Mouse (Mus musculus): ENCODE results near the gene Tll2. TPM values are rescaled to one million over a fixed set of nuclear protein-coding genes. Genes with fewer than 3 reads are reported as not detected.

Gene Tll2
- under 1 TPM; 0.51 to 0.72 TPM for total RNA-seq (2021)
- long read RNA-seq, full-length matches to known transcripts: 2 of 2 reads
- long read RNA-seq, partial matches to known transcripts: 0 of 2 reads
- long read RNA-seq, other reads (novel, unspliced or antisense): 0 of 2 reads

GRCm38 (mm10) chr19:41206811-41207344, at the start of gene Tll2:
TSS of gene Tll2 (minus strand) at chr19:41206835.
- DNase-seq (ENCODE audit: low spot score in 2 of 2): no peak

GRCm38 (mm10) chr19:41254584-41254983, 47.9 kb upstream of the Tll2 start:
- no peak for DNase-seq (ENCODE audit: low spot score in 2 of 2)

- no peak for DNase-seq (ENCODE audit: low spot score in 2 of 2)
These were observed 42.3 kb upstream of the Tll2 start for GRCm38 (mm10) chr19:41248968-41249367.

- no peak for DNase-seq (ENCODE audit: low spot score in 2 of 2)
These were observed 41.6 kb upstream of the Tll2 start for GRCm38 (mm10) chr19:41248271-41248670.

- no peak for DNase-seq (ENCODE audit: low spot score in 2 of 2)
These were observed 39.6 kb upstream of the Tll2 start for GRCm38 (mm10) chr19:41246271-41246670.

GRCm38 (mm10) chr19:41244581-41244980, 37.9 kb upstream of the Tll2 start:
- DNase-seq (ENCODE audit: low spot score in 2 of 2): peak in 1 of 2 experiments; percentile 59

GRCm38 (mm10) chr19:41241997-41242396, 35.4 kb upstream of the Tll2 start:
- no peak for DNase-seq (ENCODE audit: low spot score in 2 of 2)

GRCm38 (mm10) chr19:41233698-41234097, 27.1 kb upstream of the Tll2 start:
- DNase-seq (ENCODE audit: low spot score in 2 of 2): no peak

- DNase-seq (ENCODE audit: low spot score in 2 of 2): no peak
These were observed 1.7 kb upstream of the Tll2 start for GRCm38 (mm10) chr19:41208326-41208725.

- DNase-seq (ENCODE audit: low spot score in 2 of 2): no peak
These were observed 409 bp downstream of the Tll2 start for GRCm38 (mm10) chr19:41206041-41206810.

- peak in 1 of 2 experiments; percentile 60 for DNase-seq (ENCODE audit: low spot score in 2 of 2)
These were observed 2.2 kb downstream of the Tll2 start for GRCm38 (mm10) chr19:41204159-41205081.

- DNase-seq (ENCODE audit: low spot score in 2 of 2): peak; percentile 73 to 83
These were observed 9.0 kb downstream of the Tll2 start for GRCm38 (mm10) chr19:41197606-41198005.

- no peak for DNase-seq (ENCODE audit: low spot score in 2 of 2)
These were observed 13.3 kb downstream of the Tll2 start for GRCm38 (mm10) chr19:41193379-41193778.

GRCm38 (mm10) chr19:41192953-41193352, 13.7 kb downstream of the Tll2 start:
- no peak for DNase-seq (ENCODE audit: low spot score in 2 of 2)

- DNase-seq (ENCODE audit: low spot score in 2 of 2): no peak
These were observed 14.9 kb downstream of the Tll2 start for GRCm38 (mm10) chr19:41191724-41192123.

GRCm38 (mm10) chr19:41190876-41191434, 15.7 kb downstream of the Tll2 start:
- DNase-seq (ENCODE audit: low spot score in 2 of 2): no peak

GRCm38 (mm10) chr19:41177331-41177730, 29.3 kb downstream of the Tll2 start:
- DNase-seq (ENCODE audit: low spot score in 2 of 2): no peak

- DNase-seq (ENCODE audit: low spot score in 2 of 2): no peak
These were observed 29.8 kb downstream of the Tll2 start for GRCm38 (mm10) chr19:41176881-41177280.

GRCm38 (mm10) chr19:41165914-41166235, 40.8 kb downstream of the Tll2 start:
- no peak for DNase-seq (ENCODE audit: low spot score in 2 of 2)

GRCm38 (mm10) chr19:41165144-41165913, 41.3 kb downstream of the Tll2 start:
- DNase-seq (ENCODE audit: low spot score in 2 of 2): no peak

Measured in layer of hippocampus, adult 18-20 months (tissue).